Mouse (Mus musculus): ENCODE data around the gene Znhit1.

DNA sequence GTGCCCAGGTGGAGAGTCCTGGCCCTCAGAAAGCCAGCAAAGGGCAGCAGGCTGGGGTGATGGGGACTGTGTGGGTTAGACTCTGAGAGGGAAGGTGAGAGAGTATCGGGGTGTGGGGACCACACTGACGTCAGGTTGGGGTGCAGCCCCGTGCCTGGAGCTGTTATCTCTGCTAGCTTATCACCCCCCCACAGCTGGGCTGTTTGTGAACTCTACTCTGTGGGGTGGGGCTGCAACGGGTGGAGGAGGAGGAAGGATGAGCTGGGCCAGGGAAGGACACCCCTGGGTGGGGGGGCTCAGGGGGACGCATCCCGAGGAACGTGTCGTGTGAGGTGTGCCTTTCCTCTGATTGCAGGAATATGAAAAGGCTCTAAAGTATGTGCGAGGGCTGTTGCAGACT, 22.6 kb downstream of the Znhit1 start:
- TF ChIP-seq POLR2A (IDR thresholded peaks at IDR 0.05; ENCODE audit: low read depth, low read length) = no peak
- no peak for TF ChIP-seq CTCF (IDR thresholded peaks at IDR 0.05; ENCODE audit: extremely low read depth, insufficient read depth, insufficient read length, insufficient replicate concordance)
